Mouse (Mus musculus): Measurements from ENCODE around the gene Plekhd1.

GRCm38 (mm10) chr12:80699144-80699531, 6.7 kb downstream of the Plekhd1 start:
- TF ChIP-seq MAZ (IDR thresholded peaks at IDR 0.05; ENCODE audit: low read depth, low read length): no peak
- no peak for TF ChIP-seq UBTF (IDR thresholded peaks at IDR 0.05; ENCODE audit: low read depth, low read length)
- TF ChIP-seq MAFK (IDR thresholded peaks at IDR 0.05; ENCODE audit: insufficient replicate concordance, low read length): no peak
- no peak for TF ChIP-seq CTCF (conservative IDR thresholded peaks at IDR 0.05 in 1 of 2, IDR thresholded peaks at IDR 0.05 in 1 of 2; ENCODE audit: low read depth in 2 of 2, low read length in 2 of 2)
- no peak for TF ChIP-seq POLR2AphosphoS2 (IDR thresholded peaks at IDR 0.05; ENCODE audit: low read depth, low read length)

Data from CH12.LX (cell line).